Mouse (Mus musculus) kidney, postnatal 0 days (tissue): Measurements from ENCODE around the gene Gm20388. TPM values are rescaled to one million over a fixed set of nuclear protein-coding genes. Genes with fewer than 3 reads are reported as not detected.

Source experiments
- ATAC-seq: fragments of 200-750 bp; cut with Nextera tagmentation; replicated peaks from 2 replicates; pipeline ENCODE4 v1.8.0; 2017; ENCODE audit warnings: low read depth, moderate number of reproducible peaks, moderate TSS enrichment, moderate library complexity; ENCODE audit not compliant: low FRiP score
- DNase-seq: peaks from one replicate; pipeline ENCODE4 v3.0.0-alpha.2; 2016; ENCODE audit warnings: low spot score
- H3K27ac ChIP-seq: fragments of 300-500 bp; sonication (generic); 2 replicates; pipeline ENCODE4 v1.5.1; 2014; ENCODE audit warnings: mild to moderate bottlenecking
- H3K27me3 ChIP-seq: fragments of 300-500 bp; sonication (generic); 2 replicates; pipeline ENCODE4 v1.6.1; 2014; ENCODE audit warnings: low read length, mixed read lengths; ENCODE audit not compliant: insufficient read depth
- H3K36me3 ChIP-seq: fragments of 300-500 bp; sonication (generic); 2 replicates; pipeline ENCODE4 v1.6.1; 2014; ENCODE audit warnings: low read length, mixed read lengths; ENCODE audit not compliant: insufficient read depth
- H3K4me1 ChIP-seq: fragments of 300-500 bp; sonication (generic); replicated peaks from 2 replicates; pipeline ENCODE4 v1.6.1; 2014; ENCODE audit warnings: antibody characterized with exemption, low read length, mixed read lengths; ENCODE audit not compliant: insufficient read depth
- H3K4me2 ChIP-seq: fragments of 300-500 bp; sonication (generic); 2 replicates; pipeline ENCODE4 v1.6.1; 2014; ENCODE audit warnings: mild to moderate bottlenecking, low read length, moderate library complexity, mixed read lengths
- H3K4me3 ChIP-seq: fragments of 300-500 bp; sonication (generic); replicated peaks from 2 replicates; pipeline ENCODE4 v1.5.1; 2014; ENCODE audit warnings: low read depth, low read length
- H3K9ac ChIP-seq: fragments of 300-500 bp; sonication (generic); 2 replicates; pipeline ENCODE4 v1.6.1; 2014; ENCODE audit warnings: low read depth, low read length
- H3K9me3 ChIP-seq: fragments of 300-500 bp; sonication (generic); replicated peaks from 2 replicates; pipeline ENCODE4 v1.6.1; 2016; ENCODE audit warnings: low read length, inconsistent platforms, mixed read lengths
- CTCF ChIP-seq: IDR thresholded peaks from 2 replicates; pipeline ENCODE4 v1.5.1; 2016; ENCODE audit warnings: antibody characterized with exemption, low read depth, mild to moderate bottlenecking, moderate library complexity
- WGBS: fragments of 180-500 bp; shearing (Covaris S2); extraction: QIAGEN DNeasy Blood & Tissue Kit; methylation state at CpG from one replicate; pipeline ENCODE4 v1.1.7; 2014; 5-methylcytosine and 5-hydroxymethylcytosine counted together
- polyA plus RNA-seq: library from polyadenylated mRNA; unstranded; fragments of >200 nt; fragmentation: Nextera tagmentation; extraction: Ambion mirVana; gene quantifications from 2 replicates; pipeline ENCODE4 v1.2.1, GENCODE M21; 2015

The Gm20388 gene
- polyA plus RNA-seq, 1 experiment from 2014 or later, result not detected

DNA sequence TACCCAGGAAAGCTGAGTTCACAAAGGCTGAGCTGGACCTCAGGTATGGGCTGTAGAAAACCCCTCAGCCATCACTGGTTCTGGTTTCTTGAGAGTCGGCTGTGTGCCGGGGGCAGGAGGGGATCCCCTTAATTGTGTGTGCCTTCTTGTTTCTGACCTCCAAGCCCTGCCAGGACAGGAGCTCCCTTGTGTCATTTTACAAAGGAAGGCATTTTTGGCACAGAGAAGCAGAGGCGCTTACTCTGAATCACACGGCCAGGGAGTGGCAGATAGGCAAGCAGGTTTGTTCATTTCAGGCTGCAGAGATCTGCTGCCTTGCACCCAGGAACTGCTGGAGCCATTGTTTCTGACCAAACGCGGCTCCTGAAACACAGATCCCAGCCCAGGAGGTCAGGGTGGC, 164.7 kb downstream of the Gm20388 start:
- Histone ChIP-seq H3K36me3 (no peaks in the 10 kb centered on the region), H3K9ac (no peak overlapping the region), H3K9me3 (no peaks in the 10 kb centered on the region), H3K4me1 (no peaks in the 10 kb centered on the region), H3K27ac (no peak overlapping the region), H3K4me2 (no peak overlapping the region), H3K4me3 (no peak overlapping the region), H3K27me3 (no peaks in the 10 kb centered on the region)
- 54% methylated on average over 6 of the region's 6 CpGs for WGBS
- no peak for TF ChIP-seq CTCF
- no peak for DNase-seq
- ATAC-seq, result no peak

DNA sequence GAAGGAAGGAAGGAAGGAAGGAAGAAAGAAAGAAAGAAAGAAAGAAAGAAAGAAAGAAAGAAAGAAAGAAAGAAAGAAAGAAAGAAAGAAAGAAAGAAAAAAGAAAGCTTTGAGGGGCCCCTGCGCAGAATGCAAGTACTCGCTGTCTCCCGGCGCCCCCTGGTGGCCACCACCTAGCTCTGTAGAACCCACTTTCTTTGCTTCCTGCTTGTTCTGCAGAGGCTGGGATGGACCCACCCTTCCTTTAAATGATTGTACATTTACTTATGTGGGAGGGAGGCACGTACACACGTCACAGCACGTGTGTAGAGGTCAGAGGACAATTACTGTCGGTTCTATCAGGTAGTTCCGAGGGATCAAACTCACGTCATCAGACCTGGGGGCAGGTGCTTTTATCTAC, 167.4 kb downstream of the Gm20388 start:
- H3K4me3 ChIP-seq, result no peak overlapping the region
- no peaks in the 10 kb centered on the region for H3K9me3 ChIP-seq
- H3K27ac ChIP-seq, result no peak overlapping the region
- WGBS, result 11% methylated on average over 10 of the region's 10 CpGs
- H3K9ac ChIP-seq, result no peak overlapping the region
- TF ChIP-seq CTCF, result peak; percentile 90
- H3K4me1 ChIP-seq, result no peaks in the 10 kb centered on the region
- ATAC-seq (no peak; the same call in 1 of the 2 replicates), DNase-seq (peak; percentile 91)
- H3K4me2 ChIP-seq, result no peak overlapping the region
- H3K36me3 ChIP-seq, result peaks cover 17% of the 10 kb centered on the region; the same call in 1 of the 2 replicates
- H3K27me3 ChIP-seq, result no peaks in the 10 kb centered on the region

DNA sequence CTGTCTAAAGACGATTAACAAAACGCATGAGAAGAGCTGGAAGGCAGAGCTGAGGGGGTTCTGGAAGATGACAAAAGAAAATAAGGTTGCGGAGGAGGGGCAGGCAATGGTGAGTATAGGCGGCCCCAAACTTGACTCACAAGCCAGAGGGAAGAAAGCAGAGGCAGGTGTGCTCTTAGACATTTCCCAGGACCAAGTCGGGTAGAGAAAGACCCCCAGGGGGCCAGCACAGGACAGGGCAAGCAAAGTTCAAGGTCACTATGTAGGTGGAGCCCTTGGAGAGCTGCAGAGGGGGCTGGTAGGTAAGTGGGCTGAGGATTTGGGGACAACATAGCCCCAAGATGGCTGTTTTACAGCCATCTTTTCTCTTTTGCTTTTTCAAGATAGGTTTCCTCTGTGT, 168.7 kb downstream of the Gm20388 start:
- no peaks in the 10 kb centered on the region for H3K9me3 ChIP-seq
- no peaks in the 10 kb centered on the region for H3K27me3 ChIP-seq
- no peak overlapping the region for H3K4me2 ChIP-seq
- H3K27ac ChIP-seq, result no peak overlapping the region
- ATAC-seq (no peak), DNase-seq (no peak)
- 65% methylated on average over 5 of the region's 5 CpGs for WGBS
- no peaks in the 10 kb centered on the region for H3K4me1 ChIP-seq
- no peak for TF ChIP-seq CTCF
- H3K4me3 ChIP-seq, result no peak overlapping the region
- no peak overlapping the region for H3K9ac ChIP-seq
- peaks cover 23% of the 10 kb centered on the region; the same call in 1 of the 2 replicates for H3K36me3 ChIP-seq

DNA sequence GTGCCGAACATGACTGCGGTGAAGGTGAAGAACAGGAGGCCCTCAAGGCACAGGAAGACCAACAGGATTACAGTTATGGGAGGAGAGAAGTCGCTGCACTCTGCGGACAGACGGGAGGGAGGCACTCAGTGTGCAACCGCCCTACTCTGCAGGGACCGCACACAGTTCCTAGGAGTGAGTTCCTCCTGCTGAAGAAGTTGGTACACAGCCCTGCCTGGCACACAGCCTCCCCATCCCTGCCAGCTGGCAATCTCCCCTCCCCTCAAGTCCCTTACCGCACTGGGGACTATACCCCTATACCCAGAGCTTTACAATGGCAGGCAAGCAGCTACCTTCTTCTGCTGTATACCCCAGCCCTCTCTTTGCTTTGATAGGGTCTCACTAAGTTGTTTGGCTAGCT, 172.6 kb downstream of the Gm20388 start:
- H3K27ac ChIP-seq, result no peak overlapping the region
- no peak overlapping the region for H3K9ac ChIP-seq
- no peaks in the 10 kb centered on the region for H3K27me3 ChIP-seq
- H3K4me1 ChIP-seq, result no peaks in the 10 kb centered on the region
- WGBS, result 89% methylated on average over 8 of the region's 8 CpGs
- DNase-seq, result no peak
- no peaks in the 10 kb centered on the region for H3K9me3 ChIP-seq
- H3K36me3 ChIP-seq, result peaks cover 51% of the 10 kb centered on the region
- H3K4me3 ChIP-seq, result no peak overlapping the region
- ATAC-seq, result no peak
- H3K4me2 ChIP-seq, result no peak overlapping the region
- TF ChIP-seq CTCF, result no peak

DNA sequence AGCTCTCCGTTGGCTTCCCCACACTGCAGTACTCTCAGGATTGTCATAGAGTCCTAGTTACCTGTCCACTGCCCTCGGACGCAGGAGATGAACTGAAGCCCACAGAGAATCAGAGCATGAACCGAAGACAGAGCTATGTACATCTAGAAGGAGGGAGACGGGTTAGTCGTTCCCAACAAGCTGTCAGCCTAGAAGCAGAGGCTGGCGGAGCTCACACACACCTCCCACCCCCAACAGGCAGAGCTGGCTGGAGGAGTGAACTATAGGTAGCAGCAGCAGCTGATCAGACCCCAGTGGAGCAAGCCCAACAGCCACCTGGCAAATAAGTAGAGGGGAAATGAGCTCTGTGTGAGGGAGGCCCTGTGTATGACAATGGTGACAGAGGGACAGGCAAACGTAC, 174.1 kb downstream of the Gm20388 start:
- H3K27me3 ChIP-seq, result no peaks in the 10 kb centered on the region
- H3K9me3 ChIP-seq, result no peaks in the 10 kb centered on the region
- no peak for TF ChIP-seq CTCF
- no peak overlapping the region for H3K4me2 ChIP-seq
- no peak overlapping the region for H3K9ac ChIP-seq
- no peak overlapping the region for H3K27ac ChIP-seq
- ATAC-seq, result no peak
- WGBS, result 93% methylated on average over 8 of the region's 8 CpGs
- no peaks in the 10 kb centered on the region for H3K4me1 ChIP-seq
- DNase-seq, result no peak
- H3K4me3 ChIP-seq, result no peak overlapping the region
- peaks cover 56% of the 10 kb centered on the region for H3K36me3 ChIP-seq

DNA sequence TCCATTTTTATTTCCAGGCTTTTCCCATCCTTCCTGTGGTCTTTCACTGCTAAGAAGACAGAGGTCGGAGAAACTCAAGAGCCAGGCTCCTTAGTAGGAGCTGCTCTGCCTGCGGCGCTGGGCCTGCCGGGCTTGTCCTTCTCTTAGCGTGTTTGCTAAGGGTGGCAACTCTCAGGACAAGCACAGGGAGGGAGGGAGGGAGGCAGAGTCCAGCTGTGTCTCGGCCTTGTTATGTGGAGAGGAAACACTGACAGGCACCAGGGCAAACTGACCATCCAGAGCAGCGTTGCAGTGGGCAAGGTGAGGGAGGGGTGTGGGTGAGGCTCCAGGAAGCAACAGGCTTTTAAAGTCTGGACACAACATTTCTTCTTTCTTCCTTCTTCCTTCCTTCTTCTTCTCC, 178.9 kb downstream of the Gm20388 start:
- DNase-seq (no peak), ATAC-seq (no peak)
- Histone ChIP-seq H3K27me3 (no peaks in the 10 kb centered on the region), H3K27ac (no peak overlapping the region), H3K36me3 (peaks cover 57% of the 10 kb centered on the region), H3K4me2 (no peak overlapping the region), H3K9ac (no peak overlapping the region), H3K4me1 (no peaks in the 10 kb centered on the region), H3K9me3 (no peaks in the 10 kb centered on the region), H3K4me3 (no peak overlapping the region)
- 79% methylated on average over 7 of the region's 7 CpGs for WGBS
- no peak for TF ChIP-seq CTCF

DNA sequence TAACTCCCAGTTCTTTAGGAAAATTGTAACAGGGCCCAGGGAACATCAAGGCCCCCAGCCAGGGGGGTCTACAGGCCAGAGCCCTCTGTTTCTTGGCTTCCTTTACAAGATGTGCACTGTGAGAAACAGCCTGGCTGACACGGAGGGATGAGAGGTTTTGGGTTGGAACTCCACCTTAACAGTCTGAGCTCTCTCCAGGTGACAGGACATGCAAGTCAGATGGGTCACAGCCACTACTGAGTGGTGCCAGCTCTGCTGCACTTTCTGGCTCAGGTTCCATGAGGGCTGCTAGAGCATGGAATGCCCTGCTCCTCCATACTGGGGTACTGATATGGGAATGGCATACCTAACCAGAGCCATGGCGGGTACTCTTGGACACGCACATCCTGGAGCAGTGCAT, 180.4 kb downstream of the Gm20388 start:
- Histone ChIP-seq H3K27me3 (no peaks in the 10 kb centered on the region), H3K27ac (no peak overlapping the region), H3K9me3 (no peaks in the 10 kb centered on the region), H3K36me3 (peaks cover 46% of the 10 kb centered on the region), H3K4me2 (no peak overlapping the region), H3K9ac (no peak overlapping the region), H3K4me3 (no peak overlapping the region), H3K4me1 (no peaks in the 10 kb centered on the region)
- ATAC-seq (no peak), DNase-seq (no peak)
- no peak for TF ChIP-seq CTCF
- 93% methylated on average over 3 of the region's 3 CpGs for WGBS
